Mouse (Mus musculus): ENCODE results near the gene Add3.
"Not testable (repeated sequence)": the region's sequence is repeated elsewhere in the genome, so short reads cannot be mapped to it uniquely, and the experiment has no call there.

Gene Add3

GRCm38 (mm10) chr19:53194751-53195520, 54.7 kb downstream of the Add3 start:
- no peak for DNase-seq

- DNase-seq = no peak
Observed at GRCm38 (mm10) chr19:53196961-53197360, 56.7 kb downstream of the Add3 start.

- DNase-seq = no peak
Observed at GRCm38 (mm10) chr19:53197766-53198165, 57.5 kb downstream of the Add3 start.

GRCm38 (mm10) chr19:53198706-53199572, 58.7 kb downstream of the Add3 start:
- DNase-seq = no peak

- DNase-seq = no peak
Observed at GRCm38 (mm10) chr19:53199711-53200110, 59.5 kb downstream of the Add3 start.

GRCm38 (mm10) chr19:53202116-53202515, 61.9 kb downstream of the Add3 start:
- DNase-seq = no peak

GRCm38 (mm10) chr19:53206986-53207385, 66.7 kb downstream of the Add3 start:
- DNase-seq = no peak

- no peak for DNase-seq
Observed at GRCm38 (mm10) chr19:53208830-53209229, 68.6 kb downstream of the Add3 start.

- DNase-seq = no peak
Observed at GRCm38 (mm10) chr19:53210251-53210650, 70.0 kb downstream of the Add3 start.

- peak; percentile 29 to 43 for DNase-seq
Observed at GRCm38 (mm10) chr19:53215352-53215751, 75.1 kb downstream of the Add3 start.

GRCm38 (mm10) chr19:53216761-53217538, 76.7 kb downstream of the Add3 start:
- no peak for DNase-seq

- DNase-seq = no peak
Observed at GRCm38 (mm10) chr19:53217837-53218236, 77.6 kb downstream of the Add3 start.

- no peak for DNase-seq
Observed at GRCm38 (mm10) chr19:53219305-53219704, 79.1 kb downstream of the Add3 start.

- peak in 1 of 2 experiments; percentile 34 for DNase-seq
Observed at GRCm38 (mm10) chr19:53221186-53221585, 80.9 kb downstream of the Add3 start.

GRCm38 (mm10) chr19:53225249-53226070, 85.2 kb downstream of the Add3 start:
- DNase-seq = not testable (repeated sequence)

GRCm38 (mm10) chr19:53226651-53227050, 86.4 kb downstream of the Add3 start:
- DNase-seq = no peak

- DNase-seq = peak; percentile 48 to 57
Observed at GRCm38 (mm10) chr19:53228064-53228794, 88.0 kb downstream of the Add3 start.

GRCm38 (mm10) chr19:53230942-53231815, 90.9 kb downstream of the Add3 start:
- no peak for DNase-seq

- DNase-seq = no peak
Observed at GRCm38 (mm10) chr19:53233586-53233985, 93.3 kb downstream of the Add3 start.

- no peak for DNase-seq
Observed at GRCm38 (mm10) chr19:53241806-53242205, 101.6 kb downstream of the Add3 start.

All from cerebellum, adult 18-20 months (tissue).